Mouse (Mus musculus) brain, embryonic 14.5 days (tissue): ENCODE data around the gene Pinlyp.

ENCODE experiments used
- CTCF ChIP-seq: fragments of 200-500 bp; IDR thresholded peaks from 2 replicates; pipeline ENCODE4 v1.5.1; 2012; ENCODE audit warnings: inconsistent platforms, mild to moderate bottlenecking, moderate library complexity, borderline replicate concordance; ENCODE audit not compliant: insufficient read depth, insufficient read length; ENCODE audit errors: extremely low read depth
- POLR2A ChIP-seq: fragments of 200-500 bp; IDR thresholded peaks from 2 replicates; pipeline ENCODE4 v1.6.1; 2012; ENCODE audit warnings: mild to moderate bottlenecking, inconsistent platforms, borderline replicate concordance; ENCODE audit not compliant: poor library complexity, insufficient read depth, insufficient read length, severe bottlenecking; ENCODE audit errors: extremely low read depth

- TF ChIP-seq CTCF (no peak), POLR2A (no peak)
Observed at GRCm38 (mm10) chr7:24577811-24578210, 31.9 kb upstream of the Pinlyp start.
